Mouse (Mus musculus): Measurements from ENCODE around the gene Zfp579. TPM values are rescaled to one million over a fixed set of nuclear protein-coding genes. Genes with fewer than 3 reads are reported as not detected.
A peak's percentile ranks its signal among the peaks of the same experiment; 100 is the strongest.

The Zfp579 gene
- polyA plus RNA-seq, 1 experiment from 2014 or later = 10.5 TPM

GRCm38 (mm10) chr7:4953815-4954445 lies 42.0 kb downstream of the Zfp579 start:
- Histone ChIP-seq H3K27ac (ENCODE audit: low read depth, low read length) (no peak overlapping the region), H3K9me3 (ENCODE audit: control insufficient read depth) (no peaks in the 10 kb centered on the region), H3K4me1 (replicated peaks; ENCODE audit: control insufficient read depth, insufficient read depth, low read length) (no peaks in the 10 kb centered on the region)

GRCm38 (mm10) chr7:4950561-4951342 lies 45.2 kb downstream of the Zfp579 start:
- H3K4me2 ChIP-seq (replicated peaks; ENCODE audit: low read depth) = no peak overlapping the region
- peak; percentile 71 for ATAC-seq
- H3K4me1 ChIP-seq (replicated peaks; ENCODE audit: control insufficient read depth, insufficient read depth, low read length) = no peaks in the 10 kb centered on the region
- TF ChIP-seq CTCF (IDR thresholded peaks at IDR 0.05; ENCODE audit: low read depth) = no peak
- H3K27me3 ChIP-seq (replicated peaks; ENCODE audit: control insufficient read depth, insufficient read depth, low read length) = no peaks in the 10 kb centered on the region
- no peaks in the 10 kb centered on the region for H3K36me3 ChIP-seq (ENCODE audit: control insufficient read depth, insufficient read depth)
- WGBS = 75% methylated on average over 19 of the region's 19 CpGs
- no peak overlapping the region for H3K4me3 ChIP-seq (ENCODE audit: low read depth, low read length)
- no peak overlapping the region for H3K27ac ChIP-seq (ENCODE audit: low read depth, low read length)
- H3K9ac ChIP-seq (ENCODE audit: low read depth, low read length) = no peak overlapping the region
- H3K9me3 ChIP-seq (ENCODE audit: control insufficient read depth) = no peaks in the 10 kb centered on the region

More at GRCm38 (mm10) chr7:4953815-4954445, 42.0 kb downstream of the Zfp579 start:
- H3K4me2 ChIP-seq (replicated peaks; ENCODE audit: low read depth) = no peak overlapping the region
- no peak for TF ChIP-seq CTCF (IDR thresholded peaks at IDR 0.05; ENCODE audit: low read depth)
- no peak overlapping the region for H3K9ac ChIP-seq (ENCODE audit: low read depth, low read length)
- WGBS = 30% methylated on average over 10 of the region's 10 CpGs
- no peaks in the 10 kb centered on the region for H3K27me3 ChIP-seq (replicated peaks; ENCODE audit: control insufficient read depth, insufficient read depth, low read length)
- H3K36me3 ChIP-seq (ENCODE audit: control insufficient read depth, insufficient read depth) = no peaks in the 10 kb centered on the region
- no peak overlapping the region for H3K4me3 ChIP-seq (ENCODE audit: low read depth, low read length)
- no peak for ATAC-seq

- no peaks in the 10 kb centered on the region for H3K27me3 ChIP-seq (replicated peaks; ENCODE audit: control insufficient read depth, insufficient read depth, low read length)
- H3K4me1 ChIP-seq (replicated peaks; ENCODE audit: control insufficient read depth, insufficient read depth, low read length) = no peaks in the 10 kb centered on the region
- no peak overlapping the region for H3K4me2 ChIP-seq (replicated peaks; ENCODE audit: low read depth)
- H3K36me3 ChIP-seq (ENCODE audit: control insufficient read depth, insufficient read depth) = no peaks in the 10 kb centered on the region
- H3K9ac ChIP-seq (ENCODE audit: low read depth, low read length) = no peak overlapping the region
- H3K27ac ChIP-seq (ENCODE audit: low read depth, low read length) = no peak overlapping the region
- TF ChIP-seq CTCF (IDR thresholded peaks at IDR 0.05; ENCODE audit: low read depth) = no peak
- ATAC-seq = no peak
- no peaks in the 10 kb centered on the region for H3K9me3 ChIP-seq (ENCODE audit: control insufficient read depth)
- 38% methylated on average over 6 of the region's 6 CpGs for WGBS
- H3K4me3 ChIP-seq (ENCODE audit: low read depth, low read length) = no peak overlapping the region
These were observed 47.6 kb downstream of the Zfp579 start for GRCm38 (mm10) chr7:4948386-4948785.

- Histone ChIP-seq H3K9ac (ENCODE audit: low read depth, low read length) (no peak overlapping the region), H3K27me3 (replicated peaks; ENCODE audit: control insufficient read depth, insufficient read depth, low read length) (no peaks in the 10 kb centered on the region), H3K27ac (ENCODE audit: low read depth, low read length) (no peak overlapping the region), H3K9me3 (ENCODE audit: control insufficient read depth) (no peaks in the 10 kb centered on the region), H3K4me3 (ENCODE audit: low read depth, low read length) (no peak overlapping the region), H3K4me2 (replicated peaks; ENCODE audit: low read depth) (no peak overlapping the region), H3K36me3 (ENCODE audit: control insufficient read depth, insufficient read depth) (no peaks in the 10 kb centered on the region), H3K4me1 (replicated peaks; ENCODE audit: control insufficient read depth, insufficient read depth, low read length) (no peaks in the 10 kb centered on the region)
- 49% methylated on average over 2 of the region's 2 CpGs for WGBS
- ATAC-seq = no peak
- no peak for TF ChIP-seq CTCF (IDR thresholded peaks at IDR 0.05; ENCODE audit: low read depth)
These were observed 48.1 kb downstream of the Zfp579 start for GRCm38 (mm10) chr7:4947855-4948254.

- no peaks in the 10 kb centered on the region for H3K9me3 ChIP-seq (ENCODE audit: control insufficient read depth)
- H3K9ac ChIP-seq (ENCODE audit: low read depth, low read length) = no peak overlapping the region
- no peak overlapping the region for H3K27ac ChIP-seq (ENCODE audit: low read depth, low read length)
- H3K4me3 ChIP-seq (ENCODE audit: low read depth, low read length) = peak overlapping the region; percentile 21
- no peaks in the 10 kb centered on the region for H3K36me3 ChIP-seq (ENCODE audit: control insufficient read depth, insufficient read depth)
- 11% methylated on average over 15 of the region's 15 CpGs for WGBS
- peak overlapping the region; percentile 62 for H3K4me2 ChIP-seq (replicated peaks; ENCODE audit: low read depth)
- no peaks in the 10 kb centered on the region for H3K4me1 ChIP-seq (replicated peaks; ENCODE audit: control insufficient read depth, insufficient read depth, low read length)
- ATAC-seq = peak; percentile 78
- TF ChIP-seq CTCF (IDR thresholded peaks at IDR 0.05; ENCODE audit: low read depth) = peak; percentile 99
- no peaks in the 10 kb centered on the region for H3K27me3 ChIP-seq (replicated peaks; ENCODE audit: control insufficient read depth, insufficient read depth, low read length)
These were observed 52.6 kb downstream of the Zfp579 start for GRCm38 (mm10) chr7:4943223-4943815.

GRCm38 (mm10) chr7:4942673-4943072 lies 53.3 kb downstream of the Zfp579 start:
- WGBS = 46% methylated on average over 5 of the region's 5 CpGs
- no peak overlapping the region for H3K4me3 ChIP-seq (ENCODE audit: low read depth, low read length)
- H3K9me3 ChIP-seq (ENCODE audit: control insufficient read depth) = no peaks in the 10 kb centered on the region
- H3K27me3 ChIP-seq (replicated peaks; ENCODE audit: control insufficient read depth, insufficient read depth, low read length) = no peaks in the 10 kb centered on the region
- no peaks in the 10 kb centered on the region for H3K36me3 ChIP-seq (ENCODE audit: control insufficient read depth, insufficient read depth)
- H3K9ac ChIP-seq (ENCODE audit: low read depth, low read length) = no peak overlapping the region
- no peak overlapping the region for H3K27ac ChIP-seq (ENCODE audit: low read depth, low read length)
- H3K4me1 ChIP-seq (replicated peaks; ENCODE audit: control insufficient read depth, insufficient read depth, low read length) = no peaks in the 10 kb centered on the region
- no peak for TF ChIP-seq CTCF (IDR thresholded peaks at IDR 0.05; ENCODE audit: low read depth)
- no peak for ATAC-seq
- no peak overlapping the region for H3K4me2 ChIP-seq (replicated peaks; ENCODE audit: low read depth)
